Mouse (Mus musculus) small intestine, adult 10 weeks (tissue): ENCODE results near the gene Anks6. TPM values are rescaled to one million over a fixed set of nuclear protein-coding genes. Genes with fewer than 3 reads are reported as not detected.

Source experiments
- polyA plus RNA-seq: library from polyadenylated mRNA; stranded (reverse); fragments of 350-450 nt; fragmentation: Illumina TruSeq; extraction: RNeasy Lipid Tissue Mini Kit (QIAGEN cat#74804); gene quantifications from one replicate; pipeline ENCODE4 v1.2.3, GENCODE M21; 2014; ENCODE audit warnings: low replicate concordance

Anks6 gene
- not detected for polyA plus RNA-seq

GRCm38 (mm10) chr4:47056791-47057509 is at the start of gene Anks6:
TSS of gene Anks6 (minus strand) at chr4:47057427.

DNA sequence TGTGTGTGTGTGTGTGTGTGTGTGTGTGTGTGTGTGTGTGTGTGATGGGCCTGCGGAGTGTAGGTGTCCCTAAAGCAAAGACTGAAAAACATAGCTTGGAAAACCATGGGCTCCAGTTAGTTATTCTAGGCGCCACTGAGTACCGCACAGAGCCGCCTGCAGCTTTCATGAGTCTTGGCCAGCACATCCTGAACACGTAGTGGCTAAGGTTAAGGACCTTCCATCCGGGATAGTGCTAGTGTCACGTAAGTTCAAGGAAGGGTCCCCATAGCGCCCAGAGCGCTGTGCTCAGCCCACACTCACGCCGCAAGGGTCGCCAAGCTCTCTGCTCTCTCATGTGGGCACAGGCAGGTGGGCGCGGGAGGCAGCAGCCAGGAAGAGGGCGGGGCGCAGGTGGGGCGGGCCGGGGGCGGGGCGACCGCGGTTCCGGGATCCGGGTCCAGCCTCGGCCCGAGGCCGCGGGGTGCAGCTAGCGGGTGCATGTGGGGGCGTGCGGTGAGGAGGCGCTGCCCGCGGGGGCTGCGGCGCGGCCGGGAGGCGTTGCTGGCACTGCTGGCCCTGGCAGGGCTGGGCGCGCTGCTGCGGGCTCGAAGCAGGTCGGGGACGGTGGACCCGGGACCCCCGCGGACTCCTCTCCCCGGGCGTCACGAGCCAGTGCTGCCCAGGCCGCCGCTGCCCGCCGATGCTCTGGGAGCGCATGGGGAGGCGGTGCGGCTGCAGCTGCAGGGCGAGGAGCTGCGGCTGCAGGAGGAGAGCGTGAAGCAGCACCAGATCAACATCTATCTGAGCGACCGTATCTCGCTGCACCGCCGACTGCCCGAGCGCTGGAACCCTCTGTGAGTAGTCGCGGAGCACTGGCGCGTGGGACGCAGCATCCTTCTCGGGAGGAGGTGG is 34.5 kb upstream of the Anks6 start, which contains the start of gene Galnt12:
TSS of gene Galnt12 (plus strand) at position 417 of the 894 bp plus-strand sequence.

GRCm38 (mm10) chr4:46991016-46991958 is 65.9 kb downstream of the Anks6 start, which contains the start of gene Gabbr2:
TSS of gene Gabbr2 (minus strand) at chr4:46991873.

Other genes starting within 250 kb of the Anks6 start
- gene Gabbr2, start 65.6 kb downstream of the Anks6 start, polyA plus RNA-seq, result 0.11 TPM
- 13.3 TPM for gene Galnt12, start 34.5 kb upstream of the Anks6 start, polyA plus RNA-seq
- 13.6 TPM for gene Col15a1, start 150.7 kb upstream of the Anks6 start, polyA plus RNA-seq